Mouse (Mus musculus) megakaryocyte, embryonic 14.5 days (primary cell): ENCODE data around the gene Ager.

Source experiments
- FLI1 ChIP-seq: IDR thresholded peaks from 2 replicates; pipeline ENCODE4 v1.6.1; 2012; ENCODE audit warnings: low read length, inconsistent platforms, mixed read lengths
- GATA1 ChIP-seq: IDR thresholded peaks from 3 replicates; pipeline ENCODE4 v1.6.1; 2012; ENCODE audit warnings: mixed read lengths, low read length, inconsistent platforms, borderline replicate concordance

- TF ChIP-seq GATA1 (no peak), FLI1 (no peak)
Measured at GRCm38 (mm10) chr17:34585877-34586771, 11.5 kb upstream of the Ager start.
